Comparison of ENCODE assay signal across 8 mouse cellular contexts in genomic region chr7:121077829-121078228, GRCm38 (mm10). TPM values are rescaled to one million over a fixed set of nuclear protein-coding genes. Genes with fewer than 3 reads are reported as not detected.
DNase-seq lines count a peak whose midpoint lies in the region; ATAC-seq and TF ChIP-seq lines count a peak whose summit lies in the region.

No protein-coding gene starts in this region.

- peaks cover 21% of the 10 kb centered on the region for H3K4me1 ChIP-seq in heart, adult 2 months (ENCODE audit: control insufficient read depth, insufficient read depth, low read length)
- H3K4me1 ChIP-seq in heart, embryonic 10.5 days: peaks cover 22% of the 10 kb centered on the region
- peaks cover 4% of the 10 kb centered on the region for H3K4me1 ChIP-seq in forebrain, embryonic 13.5 days
- H3K4me1 ChIP-seq in hindbrain, embryonic 12.5 days: 0 out of 2 replicates have a peak, but pooled peaks cover 3% of the 10 kb centered on the region

- no peak overlapping the region for H3K4me3 ChIP-seq in heart, adult 2 months
- no peak overlapping the region for H3K4me3 ChIP-seq in heart, embryonic 10.5 days
- no peak overlapping the region for H3K4me3 ChIP-seq in forebrain, embryonic 13.5 days
- no peak overlapping the region for H3K4me3 ChIP-seq in hindbrain, embryonic 12.5 days

- intact Hi-C loops in heart, adult 2 months (cut with DNase I): loop anchor here (1.0 to 10.0 kb wide), 3 partner anchors 42 to 567 kb away; no protein-coding TSS in a partner anchor

- TF ChIP-seq CTCF in heart, adult 2 months (IDR thresholded peaks at IDR 0.05): peak; percentile 88

- H3K9me3 ChIP-seq in heart, embryonic 10.5 days: no peaks in the 10 kb centered on the region
- no peaks in the 10 kb centered on the region for H3K9me3 ChIP-seq in forebrain, embryonic 13.5 days (replicated peaks)
- no peaks in the 10 kb centered on the region for H3K9me3 ChIP-seq in hindbrain, embryonic 12.5 days (replicated peaks)

- 0 out of 2 replicates have a peak, but pooled peaks have one; percentile 18 for TF ChIP-seq EP300 in heart, adult 2 months (IDR thresholded peaks at IDR 0.05; ENCODE audit: insufficient read depth, low read depth, low read length)

- DNase-seq in heart, adult 2 months: peak; percentile 46 to 62
- no peak for DNase-seq in heart, embryonic 10.5 days (ENCODE audit: low spot score)
- DNase-seq in cerebellum, adult 11 months: peak; percentile 44
- DNase-seq in layer of hippocampus, adult 9-11 months: peak; percentile 74
- DNase-seq in lung, postnatal 36 days: peak; percentile 87
- DNase-seq in right cerebral cortex, postnatal 10 days (ENCODE audit: low spot score in 2 of 2): peak; percentile 80 to 81

- peak; percentile 88 for ATAC-seq in forebrain, embryonic 13.5 days
- peak; percentile 69 for ATAC-seq in hindbrain, embryonic 12.5 days (ENCODE audit: low FRiP score)

- no peak for TF ChIP-seq POLR2A in heart, adult 2 months (IDR thresholded peaks at IDR 0.05; ENCODE audit: insufficient read depth, low read depth, low read length)

- H3K4me2 ChIP-seq in forebrain, embryonic 13.5 days: no peak overlapping the region
- no peak overlapping the region for H3K4me2 ChIP-seq in hindbrain, embryonic 12.5 days (replicated peaks)

- 15% methylated on average over 5 of the region's 5 CpGs for WGBS in heart, adult 2 months
- WGBS in heart, embryonic 10.5 days: 46% methylated on average over 5 of the region's 5 CpGs
- WGBS in forebrain, embryonic 13.5 days: 6% methylated on average over 5 of the region's 5 CpGs
- WGBS in hindbrain, embryonic 12.5 days: 17% methylated on average over 5 of the region's 5 CpGs

- H3K79me2 ChIP-seq in heart, adult 2 months (replicated peaks; ENCODE audit: control insufficient read depth, insufficient read depth, low read length): no peaks in the 10 kb centered on the region

- peaks cover 10% of the 10 kb centered on the region for H3K36me3 ChIP-seq in heart, adult 2 months (ENCODE audit: control insufficient read depth, insufficient read depth, low read length)
- H3K36me3 ChIP-seq in heart, embryonic 10.5 days: peaks cover 36% of the 10 kb centered on the region
- peaks cover 35% of the 10 kb centered on the region for H3K36me3 ChIP-seq in forebrain, embryonic 13.5 days (ENCODE audit: poor library complexity, severe bottlenecking)
- peaks cover 29% of the 10 kb centered on the region for H3K36me3 ChIP-seq in hindbrain, embryonic 12.5 days

- H3K9ac ChIP-seq in heart, adult 2 months (ENCODE audit: low read depth, low read length): no peak overlapping the region
- H3K9ac ChIP-seq in forebrain, embryonic 13.5 days: no peak overlapping the region
- no peak overlapping the region for H3K9ac ChIP-seq in hindbrain, embryonic 12.5 days

- H3K27me3 ChIP-seq in heart, adult 2 months (ENCODE audit: control insufficient read depth, insufficient read depth, low read length): no peaks in the 10 kb centered on the region
- H3K27me3 ChIP-seq in heart, embryonic 10.5 days (ENCODE audit: insufficient read depth, poor library complexity, severe bottlenecking): no peaks in the 10 kb centered on the region
- H3K27me3 ChIP-seq in forebrain, embryonic 13.5 days: no peaks in the 10 kb centered on the region
- H3K27me3 ChIP-seq in hindbrain, embryonic 12.5 days: no peaks in the 10 kb centered on the region

- H3K27ac ChIP-seq in heart, adult 2 months: no peak overlapping the region
- no peak overlapping the region for H3K27ac ChIP-seq in heart, embryonic 10.5 days
- no peak overlapping the region for H3K27ac ChIP-seq in forebrain, embryonic 13.5 days
- H3K27ac ChIP-seq in hindbrain, embryonic 12.5 days: no peak overlapping the region

RNA-seq across cellular contexts. Expression of gene Igsf6, which starts 3.5 kb away (rescaled TPM):
- total RNA-seq in heart, adult 2 months (2021): 1 to 10 TPM in 1 of 2 experiments, under 1 TPM in 1; 0.98 to 1.5 TPM
- polyA plus RNA-seq in heart, adult 2 months (2012; rRNA removed): 0.76 TPM in 2 replicates
- 0.39 and 0.92 TPM in 2 replicates for polyA plus RNA-seq in heart, embryonic 10.5 days (2016; fragmentation: Nextera tagmentation; extraction: Ambion mirVana)
- 0.63 and 0.96 TPM in 2 replicates for polyA plus RNA-seq in forebrain, embryonic 13.5 days (2015; fragmentation: Nextera tagmentation; extraction: Ambion mirVana)
- 0.88 and 1.3 TPM in 2 replicates for polyA plus RNA-seq in hindbrain, embryonic 12.5 days (2016; fragmentation: Nextera tagmentation; extraction: Ambion mirVana)

RNA-seq across cellular contexts. Expression of gene Otoa, which starts 3.6 kb away (rescaled TPM):
- under 1 TPM in 1 of 2 experiments, not detected in 1; 0.30 TPM for total RNA-seq in heart, adult 2 months (2021)
- polyA plus RNA-seq in heart, adult 2 months (2012; rRNA removed): 0.10 TPM in 1 of 2 replicates, not detected in the other
- 0.04 TPM in 1 of 2 replicates, not detected in the other for polyA plus RNA-seq in heart, embryonic 10.5 days (2016; fragmentation: Nextera tagmentation; extraction: Ambion mirVana)
- 0.05 and 0.31 TPM in 2 replicates for polyA plus RNA-seq in forebrain, embryonic 13.5 days (2015; fragmentation: Nextera tagmentation; extraction: Ambion mirVana)
- polyA plus RNA-seq in hindbrain, embryonic 12.5 days (2016; fragmentation: Nextera tagmentation; extraction: Ambion mirVana): 0.56 and 2.3 TPM in 2 replicates

RNA-seq across cellular contexts. Expression of gene Mettl9, which starts 43.6 kb away (rescaled TPM):
- total RNA-seq in heart, adult 2 months (2021): 10 to 100 TPM; 80.7 to 85.1 TPM
- polyA plus RNA-seq in heart, adult 2 months (2012; rRNA removed): 23.5 and 40.2 TPM in 2 replicates
- polyA plus RNA-seq in heart, embryonic 10.5 days (2016; fragmentation: Nextera tagmentation; extraction: Ambion mirVana): 93.7 and 135 TPM in 2 replicates
- 225 and 230 TPM in 2 replicates for polyA plus RNA-seq in forebrain, embryonic 13.5 days (2015; fragmentation: Nextera tagmentation; extraction: Ambion mirVana)
- polyA plus RNA-seq in hindbrain, embryonic 12.5 days (2016; fragmentation: Nextera tagmentation; extraction: Ambion mirVana): 232 and 238 TPM in 2 replicates
